Mouse (Mus musculus) embryonic fibroblast, embryonic 13.5 days (primary cell): ENCODE results near the gene Fam219a.

Experiments used
- CTCF ChIP-seq: IDR thresholded peaks from 2 replicates; pipeline ENCODE4 v1.5.1; 2011; ENCODE audit warnings: mild to moderate bottlenecking, control low read depth, low read length, moderate library complexity, borderline replicate concordance; ENCODE audit not compliant: insufficient read depth
- POLR2A ChIP-seq: IDR thresholded peaks from 2 replicates; pipeline ENCODE4 v1.6.1; 2011; ENCODE audit warnings: low read depth, mild to moderate bottlenecking, control low read depth, low read length, moderate library complexity

GRCm38 (mm10) chr4:41500787-41501186 lies 68.6 kb downstream of the Fam219a start:
- TF ChIP-seq POLR2A, result no peak
- TF ChIP-seq CTCF, result no peak
